Mouse (Mus musculus): ENCODE results near the gene Fcna.

- TF ChIP-seq CTCF (IDR thresholded peaks at IDR 0.05; ENCODE audit: insufficient read depth, low read length), result no peak
- TF ChIP-seq POLR2A (IDR thresholded peaks at IDR 0.05; ENCODE audit: borderline replicate concordance, extremely low read depth, low read depth, low read length), result no peak
Measured at GRCm38 (mm10) chr2:25657246-25657645, 29.4 kb upstream of the Fcna start.

Measured in lung, adult 2 months (tissue).